Mouse (Mus musculus) CH12F3 (cell line): Measurements from ENCODE around the gene Taok2.

Source experiments
- in situ Hi-C: fragments of 300-500 bp; cut with MboI; formaldehyde crosslinking; loops from 2 replicates; pipeline ENCODE4 v1.14.3; 2020; ENCODE audit warnings: low sequenced_read_pairs

Taok2 gene

DNA sequence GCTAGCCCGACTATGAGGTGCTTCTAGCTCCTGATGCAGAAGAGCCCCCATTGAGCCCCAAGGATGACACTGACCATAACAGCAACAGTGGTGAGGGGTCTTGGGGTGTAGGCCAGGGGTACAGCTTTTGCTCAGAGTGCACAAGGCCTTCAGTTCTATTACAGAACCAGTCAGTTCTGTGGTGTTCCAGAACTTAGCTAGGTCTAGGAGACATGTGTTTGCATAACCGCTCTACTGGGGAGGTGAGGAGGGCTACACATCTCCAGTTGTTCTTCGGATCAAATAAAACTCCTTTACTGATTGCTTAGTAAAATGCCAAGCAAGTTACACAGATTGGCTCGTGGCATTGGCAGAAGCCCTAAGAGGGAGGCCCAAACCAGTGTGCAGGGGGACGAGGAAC is 53.0 kb downstream of the Taok2 start, which contains the start of gene 4930451I11Rik:
Gene 4930451I11Rik, minus strand, starts transcription at position 101 of the 400 bp plus-strand sequence.
- in situ Hi-C loops, result no loop called here

DNA sequence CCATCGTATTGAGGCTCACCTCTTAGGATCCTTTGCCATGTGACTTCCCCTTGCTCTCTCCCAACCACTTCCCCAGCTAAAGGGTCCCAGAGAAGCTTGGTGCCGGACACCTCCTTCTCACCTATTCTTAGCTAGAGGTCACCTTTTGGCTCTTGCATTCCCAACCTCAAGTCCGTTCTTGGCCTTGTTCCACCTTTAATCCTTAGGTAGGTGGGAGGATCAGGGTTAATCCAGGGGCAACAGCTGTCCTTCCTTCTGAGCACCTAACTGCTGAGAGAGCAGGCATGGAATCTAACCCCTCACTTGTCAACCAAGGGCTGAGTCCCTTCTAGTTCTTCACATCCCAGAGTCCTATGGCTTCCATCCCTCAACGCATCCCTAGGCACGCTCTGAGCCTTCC is 58.6 kb downstream of the Taok2 start:
- in situ Hi-C loops, result no loop called here

DNA sequence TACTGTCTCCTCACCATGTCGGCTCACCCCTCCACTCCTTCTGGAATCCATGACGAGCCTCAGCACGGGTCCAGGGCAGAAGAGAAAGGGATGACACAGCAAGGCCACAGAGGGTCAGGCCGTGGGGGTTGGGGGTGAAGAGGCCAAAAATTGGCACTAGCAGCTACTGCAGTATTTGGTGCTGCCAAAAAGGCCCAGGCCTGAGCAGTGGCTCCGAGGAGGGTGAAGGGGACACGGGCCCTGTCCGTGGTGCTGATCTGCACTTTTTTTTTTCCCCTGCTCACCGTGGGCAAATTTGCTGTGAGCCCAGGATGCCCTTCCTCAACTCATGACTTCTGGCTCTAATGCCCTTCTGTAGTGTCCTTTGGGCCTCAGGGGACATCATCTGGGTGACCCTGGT is 59.1 kb downstream of the Taok2 start:
- in situ Hi-C loops, result no loop called here

DNA sequence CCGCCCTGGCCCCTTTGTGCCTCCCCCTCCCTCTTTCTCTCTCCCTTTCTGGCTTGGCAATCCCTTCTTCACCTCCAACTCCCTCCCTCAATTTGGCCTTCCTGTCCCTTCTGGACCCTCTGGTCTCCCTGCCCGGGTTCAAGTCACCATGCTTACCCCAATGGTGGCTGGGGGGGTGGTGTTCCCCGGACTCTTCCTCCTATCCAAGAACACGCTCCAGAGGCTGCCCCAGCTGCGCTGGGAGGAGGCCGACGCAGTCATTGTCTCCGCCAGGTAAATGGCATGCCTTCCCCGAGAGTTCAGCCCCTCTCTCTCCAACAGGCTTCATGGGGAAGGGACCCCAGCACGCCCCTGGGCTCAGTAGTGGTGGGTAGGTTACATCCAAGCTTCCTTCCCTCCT is 60.6 kb downstream of the Taok2 start:
- in situ Hi-C loops, result no loop called here

DNA sequence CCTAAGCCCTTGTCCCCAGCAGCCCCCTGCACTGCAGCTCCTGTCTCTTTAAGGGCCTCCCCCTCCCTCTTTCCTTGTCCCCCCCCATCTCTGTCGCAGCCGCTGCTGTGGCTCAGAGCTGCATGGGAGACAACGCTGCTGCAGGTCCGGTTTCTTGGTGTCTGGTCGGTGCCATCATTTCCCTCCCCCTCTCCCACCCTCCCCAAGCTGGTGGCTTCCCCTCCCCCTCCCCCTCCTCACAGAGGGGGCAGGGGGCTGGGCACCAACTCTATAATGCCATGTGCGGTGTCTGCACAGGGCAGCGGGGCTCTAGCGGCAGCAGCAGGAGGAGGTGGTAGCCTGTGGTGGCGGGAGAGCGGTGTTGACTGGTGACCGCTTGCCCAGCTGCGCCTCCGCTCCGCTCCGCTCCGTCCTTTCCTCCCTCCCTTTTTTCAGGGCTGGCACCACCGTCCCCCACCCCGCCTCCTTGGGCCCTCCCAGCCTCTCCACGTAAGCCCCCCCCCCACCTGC is 61.2 kb downstream of the Taok2 start:
- in situ Hi-C loops, result no loop called here

DNA sequence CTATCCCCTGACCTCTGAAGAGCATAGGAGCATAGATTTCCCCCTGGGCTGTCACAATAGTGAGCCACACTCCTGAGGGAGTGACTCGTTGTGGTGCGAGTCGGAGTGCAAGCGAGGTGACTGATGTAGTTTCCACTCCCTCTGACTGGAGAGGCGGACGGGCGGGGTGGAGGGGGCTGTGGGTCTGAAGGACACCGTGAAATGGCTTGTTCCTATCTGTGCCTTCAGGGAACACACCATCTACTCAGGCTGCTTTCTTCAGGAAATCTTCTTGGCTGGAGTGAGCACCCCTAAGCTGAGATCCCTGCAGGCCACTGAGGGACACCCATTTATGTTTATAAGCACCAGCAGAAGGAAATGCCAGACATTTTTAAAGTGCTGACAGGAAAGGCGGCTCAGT is 61.8 kb downstream of the Taok2 start:
- in situ Hi-C loops, result no loop called here

DNA sequence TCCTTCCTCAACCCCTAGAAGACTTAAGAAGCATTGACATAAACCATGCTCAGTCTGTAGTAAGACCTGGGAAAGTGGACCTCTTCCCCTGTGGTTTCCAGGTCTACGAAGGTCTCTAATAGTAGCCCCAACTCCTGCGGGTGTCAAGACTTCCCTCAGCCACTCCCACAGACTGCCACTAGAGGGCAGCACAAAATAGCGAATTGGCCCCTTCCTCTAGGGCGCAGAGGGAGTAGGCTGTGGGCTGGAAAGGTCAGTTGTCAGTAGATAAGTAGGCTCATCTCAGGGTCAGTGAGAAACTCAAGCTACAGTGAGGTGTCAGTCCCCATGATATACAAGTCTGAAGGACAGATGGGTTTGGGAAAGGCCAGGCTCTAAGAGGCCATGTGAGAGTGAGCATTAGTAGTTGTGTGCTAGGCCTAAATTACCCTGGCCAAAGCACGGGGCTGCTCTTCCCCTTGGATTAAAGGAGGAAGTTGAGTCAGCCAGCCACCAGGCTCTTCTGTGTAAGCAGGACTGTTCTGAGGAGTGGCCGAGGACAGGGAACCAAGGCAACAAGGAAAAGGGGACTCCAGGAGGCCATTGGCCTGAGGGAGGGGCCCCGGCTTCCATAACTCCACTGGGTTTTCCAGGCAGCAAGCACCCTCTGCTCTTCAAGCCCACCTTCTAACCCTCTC is 62.5 kb downstream of the Taok2 start:
- in situ Hi-C loops, result no loop called here

DNA sequence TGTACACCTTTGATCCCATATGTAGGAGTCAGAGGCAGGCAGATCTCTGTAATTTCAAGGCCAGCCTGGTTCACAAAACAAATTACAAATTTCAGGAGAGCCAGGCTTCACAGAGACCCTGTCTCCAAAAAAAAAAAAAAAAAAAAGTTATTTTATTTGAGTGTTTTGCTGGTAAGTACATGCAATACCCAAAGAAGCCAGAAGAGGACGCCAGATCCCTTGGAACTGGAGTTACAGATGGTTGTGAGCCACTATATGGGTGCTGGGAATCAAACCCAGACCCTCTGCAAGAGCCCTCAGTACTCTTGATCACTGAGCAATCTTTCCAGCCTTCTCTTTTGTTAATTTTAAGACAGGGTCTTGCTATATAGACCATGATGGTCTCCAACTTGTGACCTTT is 65.7 kb downstream of the Taok2 start:
- in situ Hi-C loops, result no loop called here

DNA sequence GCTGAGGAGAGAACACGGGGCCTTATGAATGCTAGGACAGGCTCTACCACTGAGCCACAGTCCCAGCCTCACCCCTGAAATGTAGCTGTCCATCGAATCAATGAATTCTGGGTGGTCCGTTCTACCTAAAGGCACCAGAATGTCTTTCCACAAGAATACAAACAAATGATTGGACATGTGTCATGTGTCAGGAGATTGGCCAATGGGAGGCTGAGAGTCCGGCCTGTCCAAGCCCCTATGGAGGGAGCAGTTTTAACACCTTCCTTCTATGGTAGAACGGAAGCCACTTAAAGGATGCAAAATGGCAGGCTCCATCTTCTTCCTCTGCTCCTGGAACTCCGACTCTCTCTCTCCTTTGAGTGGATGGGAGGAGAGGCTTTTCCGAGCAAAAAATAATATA is 66.9 kb downstream of the Taok2 start:
- in situ Hi-C loops, result no loop called here

DNA sequence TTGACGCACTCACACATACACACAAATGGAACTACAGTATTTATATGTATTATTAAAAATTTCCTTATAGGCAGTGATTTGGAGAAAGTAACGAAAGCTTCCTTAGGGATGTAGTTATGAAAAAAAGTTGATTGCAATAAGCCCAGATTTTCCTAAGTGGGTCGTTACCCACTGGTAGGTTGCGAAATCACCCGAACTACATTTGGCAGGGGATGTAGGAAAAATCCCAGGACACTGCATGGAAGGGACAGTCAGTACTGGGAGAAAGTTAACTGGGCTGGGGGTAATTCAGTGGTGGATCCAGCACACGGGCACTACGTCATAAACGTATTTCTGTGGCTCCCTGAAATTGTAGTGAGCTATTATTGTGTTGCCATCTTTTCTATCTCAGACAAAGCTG is 68.0 kb downstream of the Taok2 start:
- in situ Hi-C loops, result no loop called here

DNA sequence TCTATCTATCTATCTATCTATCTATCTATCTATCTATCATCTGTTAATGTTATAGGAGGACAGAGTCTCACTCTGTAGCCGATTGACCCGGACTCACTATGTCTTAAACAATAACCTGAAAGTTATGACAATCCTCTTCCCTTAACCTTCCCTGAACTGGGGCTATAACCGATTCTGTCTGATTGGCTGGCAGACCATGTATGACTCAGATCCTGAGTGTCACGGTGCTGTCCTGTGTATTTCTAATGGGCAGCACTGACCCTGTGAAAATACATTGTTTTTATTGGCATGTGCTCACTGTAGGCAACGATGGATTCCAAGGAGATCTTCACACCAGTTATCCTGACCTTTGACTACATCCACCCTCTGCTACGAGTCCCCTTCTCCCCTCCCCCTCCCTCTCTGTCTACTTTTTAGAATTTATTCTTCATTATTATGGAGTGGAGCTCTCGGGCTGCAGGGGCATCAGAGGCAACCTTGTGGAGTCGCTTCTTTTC is 68.7 kb downstream of the Taok2 start:
- in situ Hi-C loops, result no loop called here
